Mouse (Mus musculus): ENCODE measurements around the gene Pfkfb4.

DNA sequence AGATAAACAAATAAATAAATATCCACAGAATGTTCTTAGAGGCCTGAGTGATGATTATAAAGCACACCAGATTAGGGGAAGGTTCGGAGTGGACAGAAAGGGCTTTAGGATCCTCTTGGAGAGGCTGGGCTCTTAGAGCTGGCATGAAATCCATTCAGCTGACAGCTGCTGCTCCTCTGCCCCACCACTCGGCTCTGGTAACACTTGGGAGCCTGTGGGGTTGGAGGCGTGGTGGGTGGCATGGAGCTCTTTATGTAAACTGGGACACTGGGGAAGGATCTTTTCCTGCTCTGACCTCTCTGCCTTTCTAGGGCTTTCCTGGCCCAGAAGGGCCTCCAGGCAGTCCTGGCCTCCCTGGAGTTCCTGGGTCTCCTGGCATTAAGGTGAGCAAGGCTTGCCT lies 28.0 kb upstream of the Pfkfb4 start:
- TF ChIP-seq CTCF (IDR thresholded peaks at IDR 0.05; ENCODE audit: low read depth) = no peak
- no peak for TF ChIP-seq EP300 (IDR thresholded peaks at IDR 0.05; ENCODE audit: low read depth)

All from liver, postnatal 0 days (tissue).